Mouse (Mus musculus) hindbrain, embryonic 12.5 days (tissue): ENCODE data around the gene Gm17087. TPM values are rescaled to one million over a fixed set of nuclear protein-coding genes. Genes with fewer than 3 reads are reported as not detected.

Experiments
- polyA plus RNA-seq: library from polyadenylated mRNA; unstranded; fragments of >200 nt; fragmentation: Nextera tagmentation; extraction: Ambion mirVana; gene quantifications from 2 replicates; pipeline ENCODE4 v1.2.1, GENCODE M21; 2016

The Gm17087 gene
- polyA plus RNA-seq, 1 experiment from 2014 or later = not detected

Other genes starting within 250 kb of the Gm17087 start
- 4.3 and 4.5 TPM in 2 replicates for gene Prr18, start 229.5 kb downstream of the Gm17087 start, polyA plus RNA-seq
- 0.77 and 0.96 TPM in 2 replicates for gene T2, start 211.0 kb downstream of the Gm17087 start, polyA plus RNA-seq
- gene T, start 132.5 kb downstream of the Gm17087 start, polyA plus RNA-seq = 0.36 and 1.6 TPM in 2 replicates
- 12.4 and 13.9 TPM in 2 replicates for gene Pde10a, start 41.6 kb downstream of the Gm17087 start, polyA plus RNA-seq